Comparison of ENCODE assay signal across 29 mouse cellular contexts in genomic region chr6:141470251-141470650, GRCm38 (mm10). TPM values are rescaled to one million over a fixed set of nuclear protein-coding genes. Genes with fewer than 3 reads are reported as not detected.
DNase-seq lines count a peak whose midpoint lies in the region; ATAC-seq and TF ChIP-seq lines count a peak whose summit lies in the region.
"Had no signal": no experiment of that assay in that cellular context is flagged by ENCODE, and none has a peak within 500 bp of the region (broad histone marks: within the 10 kb centered on the region; RNA-seq: fewer than 3 reads in every experiment).

No protein-coding gene starts in this region.

- TF ChIP-seq CTCF in intestine, postnatal 0 days (IDR thresholded peaks at IDR 0.05; ENCODE audit: low read depth), result peak; percentile 45
- TF ChIP-seq CTCF in MEL (IDR thresholded peaks at IDR 0.05 in 2 of 3, conservative IDR thresholded peaks at IDR 0.05 in 1 of 3; ENCODE audit: control insufficient read depth in 1 of 3, insufficient read depth in 1 of 3, low read depth in 2 of 3, low read length in 3 of 3, poor library complexity in 1 of 3, severe bottlenecking in 1 of 3), result peak in 2 of 3 experiments; percentile 9 to 13; a peak in 1 of 6 replicates
- TF ChIP-seq CTCF in stomach, postnatal 0 days (IDR thresholded peaks at IDR 0.05; ENCODE audit: low read depth), result peak; percentile 39

- no peak overlapping the region for H3K4me2 ChIP-seq in intestine, postnatal 0 days (replicated peaks; ENCODE audit: low read depth)
- H3K4me2 ChIP-seq in intestine, embryonic 15.5 days (replicated peaks), result no peak overlapping the region
- H3K4me2 ChIP-seq in midbrain, embryonic 11.5 days, result no peak overlapping the region
- H3K4me2 ChIP-seq in midbrain, embryonic 13.5 days (replicated peaks), result no peak overlapping the region
- no peak overlapping the region for H3K4me2 ChIP-seq in stomach, postnatal 0 days (replicated peaks; ENCODE audit: low read depth)
- H3K4me2 ChIP-seq: heart, embryonic 15.5 days; hindbrain, embryonic 14.5 days; midbrain, embryonic 15.5 days; neural tube, embryonic 15.5 days; stomach, embryonic 15.5 days had no signal

- no peak overlapping the region for H3K27ac ChIP-seq in intestine, postnatal 0 days (ENCODE audit: low read depth, low read length)
- no peak overlapping the region for H3K27ac ChIP-seq in intestine, embryonic 15.5 days
- H3K27ac ChIP-seq in midbrain, embryonic 11.5 days (ENCODE audit: low read depth, low read length), result no peak overlapping the region
- no peak overlapping the region for H3K27ac ChIP-seq in midbrain, embryonic 13.5 days
- no peak overlapping the region for H3K27ac ChIP-seq in MEL (ENCODE audit: control insufficient read depth, low read depth, low read length)
- no peak overlapping the region for H3K27ac ChIP-seq in stomach, postnatal 0 days (replicated peaks)
- H3K27ac ChIP-seq: embryonic facial prominence, embryonic 10.5 days; heart, embryonic 15.5 days; hindbrain, embryonic 14.5 days; midbrain, embryonic 15.5 days; neural tube, embryonic 15.5 days; stomach, embryonic 15.5 days had no signal

- no peak for ATAC-seq in intestine, postnatal 0 days
- ATAC-seq in intestine, embryonic 15.5 days, result no peak
- no peak for ATAC-seq in midbrain, embryonic 11.5 days (ENCODE audit: low FRiP score)
- no peak for ATAC-seq in midbrain, embryonic 13.5 days
- no peak for ATAC-seq in stomach, postnatal 0 days (ENCODE audit: low FRiP score, low TSS enrichment)
- ATAC-seq: forebrain, embryonic 16.5 days; midbrain, embryonic 15.5 days had no signal

- DNase-seq in midbrain, embryonic 11.5 days (ENCODE audit: low spot score, missing footprints), result peak; percentile 62
- DNase-seq in MEL (ENCODE audit: low read depth, low spot score), result peak; percentile 6
- DNase-seq in stomach, postnatal 0 days (ENCODE audit: low spot score), result no peak
- no peak for DNase-seq in neural tube, embryonic 10.5 days (ENCODE audit: extremely low spot score, low spot score)
- DNase-seq in spleen, postnatal 36 days (ENCODE audit: low spot score in 2 of 2), result no peak
- DNase-seq: adrenal gland, postnatal 10 days; B cell, adult 2 months; cerebellum, adult 9-10 months; gastrocnemius, postnatal 25 days; heart, postnatal 36 days; kidney, postnatal 25 days; lung, postnatal 36 days; right cerebral cortex, adult 18-20 months; right cerebral cortex, postnatal 4 days; thymus, adult 18-20 months; thymus, postnatal 36 days had no signal

- TF ChIP-seq RAD21 in MEL (IDR thresholded peaks at IDR 0.05; ENCODE audit: low read depth, low read length), result no peak; the same call in 1 of the 2 replicates

- TF ChIP-seq POLR2A in MEL (IDR thresholded peaks at IDR 0.05; ENCODE audit: control insufficient read depth in 1 of 2, insufficient read depth in 1 of 2, low read depth in 1 of 2, low read length in 2 of 2, poor library complexity in 1 of 2), result no peak

- H3K4me1 ChIP-seq in intestine, postnatal 0 days (replicated peaks; ENCODE audit: control insufficient read depth, insufficient read depth, low read length), result no peaks in the 10 kb centered on the region
- H3K4me1 ChIP-seq in intestine, embryonic 15.5 days (replicated peaks), result 0 out of 2 replicates have a peak, but pooled peaks cover 3% of the 10 kb centered on the region
- H3K4me1 ChIP-seq in midbrain, embryonic 11.5 days (ENCODE audit: control insufficient read depth, insufficient read depth, low read length), result no peaks in the 10 kb centered on the region
- no peaks in the 10 kb centered on the region for H3K4me1 ChIP-seq in midbrain, embryonic 13.5 days (replicated peaks)
- H3K4me1 ChIP-seq in MEL (ENCODE audit: control insufficient read depth in 1 of 2, insufficient read depth in 2 of 2, low read length in 2 of 2), result no peaks in the 10 kb centered on the region
- no peaks in the 10 kb centered on the region for H3K4me1 ChIP-seq in stomach, postnatal 0 days (replicated peaks; ENCODE audit: control insufficient read depth, insufficient read depth)
- H3K4me1 ChIP-seq: embryonic facial prominence, embryonic 10.5 days; heart, embryonic 15.5 days; megakaryocyte, embryonic 14.5 days; midbrain, embryonic 15.5 days; stomach, embryonic 15.5 days had no signal

- H3K36me3 ChIP-seq in intestine, postnatal 0 days (ENCODE audit: control insufficient read depth, insufficient read depth), result peaks cover 36% of the 10 kb centered on the region
- peaks cover 17% of the 10 kb centered on the region; the same call in 1 of the 2 replicates for H3K36me3 ChIP-seq in intestine, embryonic 15.5 days
- H3K36me3 ChIP-seq in midbrain, embryonic 11.5 days (ENCODE audit: control insufficient read depth, insufficient read depth, low read length), result no peaks in the 10 kb centered on the region
- H3K36me3 ChIP-seq in midbrain, embryonic 13.5 days, result no peaks in the 10 kb centered on the region
- no peaks in the 10 kb centered on the region for H3K36me3 ChIP-seq in MEL (ENCODE audit: control insufficient read depth in 1 of 2, insufficient read depth in 2 of 2, low read length in 2 of 2)
- H3K36me3 ChIP-seq in stomach, postnatal 0 days (ENCODE audit: control insufficient read depth, insufficient read depth, low read length), result no peaks in the 10 kb centered on the region
- H3K36me3 ChIP-seq: embryonic facial prominence, embryonic 10.5 days; midbrain, embryonic 15.5 days; neural tube, embryonic 15.5 days had no signal

- H3K79me2 ChIP-seq in MEL (ENCODE audit: control insufficient read depth, insufficient read depth, low read length, poor library complexity), result no peaks in the 10 kb centered on the region

- WGBS in intestine, postnatal 0 days, result 93% methylated on average over 2 of the region's 2 CpGs
- WGBS in intestine, embryonic 15.5 days, result 89% methylated on average over 2 of the region's 2 CpGs
- WGBS in midbrain, embryonic 11.5 days, result 93% methylated on average over 2 of the region's 2 CpGs
- WGBS in midbrain, embryonic 13.5 days, result 97% methylated on average over 2 of the region's 2 CpGs
- 85% methylated on average over 2 of the region's 2 CpGs for WGBS in stomach, postnatal 0 days

- no peak for TF ChIP-seq EP300 in MEL (IDR thresholded peaks at IDR 0.05; ENCODE audit: low read depth in 1 of 2, low read length in 2 of 2)
- TF ChIP-seq EP300 in stomach, postnatal 0 days (optimal IDR thresholded peaks at IDR 0.05), result no peak

- no peaks in the 10 kb centered on the region for H3K27me3 ChIP-seq in intestine, postnatal 0 days (replicated peaks; ENCODE audit: control insufficient read depth, insufficient read depth, low read length)
- no peaks in the 10 kb centered on the region for H3K27me3 ChIP-seq in intestine, embryonic 15.5 days (replicated peaks)
- no peaks in the 10 kb centered on the region for H3K27me3 ChIP-seq in midbrain, embryonic 11.5 days (ENCODE audit: control insufficient read depth, insufficient read depth, low read length)
- no peaks in the 10 kb centered on the region for H3K27me3 ChIP-seq in midbrain, embryonic 13.5 days
- no peaks in the 10 kb centered on the region for H3K27me3 ChIP-seq in MEL (ENCODE audit: control insufficient read depth in 1 of 2, insufficient read depth in 2 of 2, low read length in 2 of 2)
- H3K27me3 ChIP-seq in stomach, postnatal 0 days (ENCODE audit: control insufficient read depth, insufficient read depth, low read length), result no peaks in the 10 kb centered on the region
- H3K27me3 ChIP-seq: heart, embryonic 15.5 days; megakaryocyte, embryonic 14.5 days; midbrain, embryonic 15.5 days; neural tube, embryonic 15.5 days; stomach, embryonic 15.5 days had no signal

- no peak overlapping the region for H3K9ac ChIP-seq in intestine, postnatal 0 days (ENCODE audit: low read depth, low read length)
- no peak overlapping the region for H3K9ac ChIP-seq in intestine, embryonic 15.5 days
- H3K9ac ChIP-seq in midbrain, embryonic 11.5 days (ENCODE audit: low read length), result no peak overlapping the region
- no peak overlapping the region for H3K9ac ChIP-seq in midbrain, embryonic 13.5 days (replicated peaks)
- no peak overlapping the region for H3K9ac ChIP-seq in MEL (ENCODE audit: control insufficient read depth, low read depth, low read length, poor library complexity, severe bottlenecking)
- no peak overlapping the region for H3K9ac ChIP-seq in stomach, postnatal 0 days (ENCODE audit: low read length)
- H3K9ac ChIP-seq: heart, embryonic 15.5 days; hindbrain, embryonic 14.5 days; midbrain, embryonic 15.5 days; neural tube, embryonic 15.5 days; stomach, embryonic 15.5 days had no signal

- H3K9me3 ChIP-seq in intestine, postnatal 0 days (ENCODE audit: control insufficient read depth), result no peaks in the 10 kb centered on the region
- no peaks in the 10 kb centered on the region for H3K9me3 ChIP-seq in intestine, embryonic 15.5 days
- no peaks in the 10 kb centered on the region for H3K9me3 ChIP-seq in midbrain, embryonic 11.5 days (ENCODE audit: control insufficient read depth, low read length)
- no peaks in the 10 kb centered on the region for H3K9me3 ChIP-seq in midbrain, embryonic 13.5 days
- no peaks in the 10 kb centered on the region for H3K9me3 ChIP-seq in MEL (replicated peaks; ENCODE audit: insufficient read depth, low read length)
- H3K9me3 ChIP-seq in stomach, postnatal 0 days (ENCODE audit: control insufficient read depth, low read length), result no peaks in the 10 kb centered on the region
- H3K9me3 ChIP-seq: embryonic facial prominence, embryonic 10.5 days; heart, embryonic 15.5 days; midbrain, embryonic 15.5 days; neural tube, embryonic 15.5 days; stomach, embryonic 15.5 days had no signal

- H3K4me3 ChIP-seq in intestine, postnatal 0 days (ENCODE audit: low read depth, low read length), result no peak overlapping the region
- no peak overlapping the region for H3K4me3 ChIP-seq in intestine, embryonic 15.5 days (replicated peaks)
- H3K4me3 ChIP-seq in midbrain, embryonic 11.5 days (ENCODE audit: low read depth, low read length), result no peak overlapping the region
- no peak overlapping the region for H3K4me3 ChIP-seq in midbrain, embryonic 13.5 days (replicated peaks)
- H3K4me3 ChIP-seq in MEL (ENCODE audit: control insufficient read depth in 1 of 2, insufficient read depth in 1 of 2, low read depth in 2 of 2, low read length in 2 of 2), result no peak overlapping the region
- no peak overlapping the region for H3K4me3 ChIP-seq in stomach, postnatal 0 days (ENCODE audit: low read depth, low read length)
- H3K4me3 ChIP-seq: embryonic facial prominence, embryonic 10.5 days; heart, embryonic 15.5 days; megakaryocyte, embryonic 14.5 days; midbrain, embryonic 15.5 days; neural tube, embryonic 15.5 days; stomach, embryonic 15.5 days had no signal

TF ChIP-seq in MEL, 35 proteins besides CTCF, POLR2A, EP300 and RAD21 (continues in another document):
- no peak for TF ChIP-seq MAX (IDR thresholded peaks at IDR 0.05; ENCODE audit: low read length)

RNA-seq across cellular contexts. Expression of gene Slco1c1, which starts 53.9 kb away (rescaled TPM):
- 0.13 and 0.16 TPM in 2 replicates for polyA plus RNA-seq in intestine, postnatal 0 days (2015; fragmentation: Nextera tagmentation; extraction: Ambion mirVana)
- polyA plus RNA-seq in intestine, embryonic 15.5 days (2015; fragmentation: Nextera tagmentation; extraction: Ambion mirVana), result 0.19 and 0.20 TPM in 2 replicates
- 1.5 and 2.1 TPM in 2 replicates for polyA plus RNA-seq in midbrain, embryonic 11.5 days (2014; fragmentation: Nextera tagmentation; extraction: Ambion mirVana)
- polyA plus RNA-seq in midbrain, embryonic 13.5 days (2015; fragmentation: Nextera tagmentation; extraction: Ambion mirVana), result 6.4 and 6.9 TPM in 2 replicates
- not detected in 2 replicates for total RNA-seq in MEL (2012; rRNA removed)
- polyA plus RNA-seq in MEL (2012; ENCODE audit: insufficient read depth in 1 of 2, insufficient read length in 2 of 2, low read depth in 1 of 2, low replicate concordance in 2 of 2, missing spikeins in 1 of 2), result not detected
- 0.08 and 0.15 TPM in 2 replicates for polyA plus RNA-seq in stomach, postnatal 0 days (2015; fragmentation: Nextera tagmentation; extraction: Ambion mirVana)
- total RNA-seq: common myeloid progenitor, adult 5-6 weeks had no signal
- polyA plus RNA-seq: embryonic facial prominence, embryonic 10.5 days; liver, embryonic 16.5 days had no signal

Comparison
In these comparisons a context has a peak if more than half of its experiments do, and no peak if none do; other contexts are left out.
1. DNase-seq: peak in midbrain, embryonic 11.5 days (single experiment) and MEL (single experiment); none in stomach, postnatal 0 days (single experiment), neural tube, embryonic 10.5 days (single experiment) and spleen, postnatal 36 days (0 of 2).
2. Peak in every context shown above with its lines, with median percentiles within 50 percentile points of each other: CTCF ChIP-seq.